Mouse (Mus musculus) retina, postnatal 1 day (tissue): ENCODE results near the gene Alyref.
A peak's percentile ranks its signal among the peaks of the same experiment; 100 is the strongest.
"Not testable (repeated sequence)": the region's sequence is repeated elsewhere in the genome, so short reads cannot be mapped to it uniquely, and the experiment has no call there.

Source experiments
- DNase-seq: peaks from one replicate; pipeline ENCODE4 v3.0.0-alpha.2; 2012

The Alyref gene

DNA sequence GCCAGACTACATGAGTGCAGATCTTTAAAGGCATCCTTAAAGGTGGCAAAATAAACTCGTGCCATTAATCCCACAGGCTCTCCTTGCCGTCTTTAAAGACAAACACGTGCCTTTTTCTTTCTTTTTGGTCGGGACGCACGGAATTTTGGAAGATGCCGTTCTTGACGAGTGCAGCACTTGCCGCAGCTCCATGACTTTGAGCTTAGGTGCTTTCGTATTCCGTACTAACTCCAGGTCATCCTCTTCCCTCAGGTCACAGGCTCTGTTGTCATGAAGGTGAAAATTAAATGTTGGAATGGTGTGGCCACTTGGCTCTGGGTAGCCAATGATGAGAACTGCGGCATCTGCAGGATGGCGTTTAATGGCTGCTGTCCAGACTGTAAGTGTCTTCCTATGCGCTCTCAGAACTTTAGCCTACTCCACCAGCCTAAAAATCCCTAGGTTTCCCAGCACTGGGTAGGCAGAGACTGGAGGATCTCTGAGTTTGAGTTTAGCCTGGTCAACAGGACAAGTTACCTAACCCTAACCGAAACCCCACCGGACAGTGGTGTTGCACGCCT lies 905 bp upstream of the Alyref start:
- DNase-seq: no peak

DNA sequence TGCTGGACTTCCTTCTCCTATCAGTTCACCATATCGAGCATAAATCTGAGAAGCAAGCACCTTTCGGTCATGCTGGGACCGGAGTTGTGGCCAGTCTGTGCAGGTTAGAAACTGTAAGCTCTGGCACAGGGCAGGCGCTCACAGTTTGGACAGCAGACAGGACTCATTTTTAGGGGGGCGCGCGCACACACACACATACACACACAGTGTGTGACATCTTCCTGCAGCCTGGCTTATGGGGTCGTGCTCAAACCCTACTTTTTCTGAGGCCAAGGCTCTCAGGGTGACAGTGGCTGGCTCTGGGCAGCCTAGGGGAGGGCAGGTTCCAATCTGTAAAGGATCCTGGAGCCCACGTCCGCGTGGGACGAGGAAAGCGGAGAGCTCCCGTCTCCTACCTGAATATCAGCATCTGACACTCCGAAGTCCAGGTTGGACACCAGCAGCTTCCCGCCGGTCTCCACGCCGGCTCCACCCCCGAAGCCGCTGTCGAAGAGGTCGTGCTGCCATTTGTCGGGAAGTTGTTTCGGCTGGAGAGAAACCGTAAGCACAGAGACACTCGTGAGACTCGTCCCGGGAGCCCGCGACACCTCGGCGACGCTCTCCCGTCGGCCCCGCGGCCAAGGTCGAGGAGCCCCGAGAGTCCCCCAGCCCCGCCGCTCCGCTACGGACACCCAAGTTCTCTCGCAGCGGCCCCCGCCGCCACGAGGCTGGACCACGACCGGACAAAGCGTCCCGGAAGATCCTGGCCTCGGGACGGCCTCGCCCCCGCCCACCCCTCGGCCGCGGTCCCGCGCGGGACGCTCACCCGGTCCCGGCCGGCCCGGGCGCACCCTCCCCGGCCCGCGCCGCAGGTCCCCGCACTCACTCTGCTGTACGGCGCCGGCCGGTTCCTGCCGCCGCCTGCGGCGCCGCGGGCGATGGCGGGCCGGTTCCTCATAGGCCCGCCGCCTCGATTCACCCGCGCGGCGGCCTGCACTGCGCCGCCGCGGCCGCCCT lies 627 bp downstream of the Alyref start:
- no peak for DNase-seq

DNA sequence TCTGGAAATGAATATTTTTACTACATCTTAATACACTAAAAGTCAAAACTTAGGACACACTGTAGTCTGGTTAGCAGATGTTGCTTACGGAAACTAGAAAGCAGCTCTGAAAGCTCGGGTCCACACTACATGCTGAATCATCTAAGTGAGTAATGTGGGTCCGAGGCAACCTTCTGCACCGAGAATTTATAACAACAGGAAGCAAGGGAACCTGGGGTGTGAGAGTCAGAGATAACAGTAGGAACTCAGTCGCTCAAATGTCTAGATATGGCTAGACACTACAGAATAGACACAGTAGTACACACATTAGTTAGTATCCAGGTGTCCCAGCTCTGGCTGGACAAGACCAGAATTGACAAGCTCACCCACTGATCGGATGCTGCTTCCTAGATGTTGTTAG lies 9.6 kb downstream of the Alyref start:
- DNase-seq: no peak

DNA sequence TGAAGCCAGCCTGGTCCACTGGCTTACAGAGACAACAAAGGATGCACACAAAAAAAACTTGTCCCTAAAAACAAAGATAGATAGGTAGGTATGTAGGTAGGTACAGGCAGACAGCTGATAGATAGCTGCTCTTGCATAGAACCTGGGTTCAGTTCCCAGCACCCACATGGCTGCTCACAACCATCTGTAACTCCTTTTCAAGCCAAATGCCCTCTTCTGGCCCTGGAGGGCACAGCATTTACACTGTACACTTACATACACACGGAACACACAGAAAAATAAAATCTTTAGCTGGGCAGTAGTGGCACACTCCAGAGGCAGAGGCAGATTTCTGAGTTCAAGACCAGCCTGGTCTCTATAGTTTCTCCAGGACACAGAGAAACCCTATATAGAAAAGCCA lies 14.2 kb downstream of the Alyref start:
- DNase-seq: no peak

DNA sequence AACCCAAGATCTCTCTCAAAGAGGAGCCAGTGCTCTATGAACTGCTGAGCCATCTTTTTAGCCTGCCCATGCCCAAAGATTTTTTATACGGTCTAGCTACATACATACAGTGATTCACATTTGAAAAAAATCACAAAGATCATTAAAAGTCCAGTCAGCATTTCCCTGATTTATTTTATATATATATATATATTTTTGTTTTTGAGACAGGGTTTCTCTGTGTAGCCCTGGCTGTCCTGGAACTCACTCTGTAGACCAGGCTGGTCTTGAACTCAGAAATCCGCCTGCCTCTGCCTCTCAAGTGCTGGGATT lies 15.2 kb downstream of the Alyref start:
- not testable (repeated sequence) for DNase-seq

DNA sequence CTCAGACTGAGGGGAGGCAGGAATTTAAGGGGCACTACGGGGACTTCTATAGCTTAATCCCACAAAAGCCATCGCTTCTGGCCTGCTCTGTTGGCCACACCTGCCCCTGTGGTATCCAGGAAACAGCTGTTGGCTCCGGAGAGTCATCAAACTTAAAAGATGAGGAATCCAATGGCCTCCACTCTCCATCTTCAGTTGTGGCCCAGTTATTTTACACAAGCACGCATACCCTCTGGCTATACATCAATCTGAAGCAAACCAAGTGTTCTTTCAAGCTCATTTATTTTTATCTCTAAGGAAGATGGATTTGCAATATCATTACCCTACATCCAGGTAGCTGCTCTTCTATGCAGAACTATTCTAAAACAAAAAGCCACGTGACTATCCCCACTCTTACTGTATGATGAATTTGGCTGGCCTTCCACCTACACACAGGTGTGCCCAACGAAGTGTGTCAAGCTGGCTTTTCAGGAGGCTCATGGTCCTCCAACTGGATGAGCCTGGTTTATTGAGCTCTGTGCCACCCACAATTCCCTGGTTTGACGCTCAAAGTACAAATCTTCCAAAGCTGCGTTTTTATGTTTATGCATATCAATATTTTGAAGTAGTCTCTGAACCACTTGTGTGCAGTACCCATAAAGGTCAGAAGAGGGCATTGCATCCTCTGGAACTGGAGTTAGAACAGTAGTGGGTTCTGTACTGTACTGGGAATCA lies 15.7 kb downstream of the Alyref start:
- peak; percentile 48 for DNase-seq

DNA sequence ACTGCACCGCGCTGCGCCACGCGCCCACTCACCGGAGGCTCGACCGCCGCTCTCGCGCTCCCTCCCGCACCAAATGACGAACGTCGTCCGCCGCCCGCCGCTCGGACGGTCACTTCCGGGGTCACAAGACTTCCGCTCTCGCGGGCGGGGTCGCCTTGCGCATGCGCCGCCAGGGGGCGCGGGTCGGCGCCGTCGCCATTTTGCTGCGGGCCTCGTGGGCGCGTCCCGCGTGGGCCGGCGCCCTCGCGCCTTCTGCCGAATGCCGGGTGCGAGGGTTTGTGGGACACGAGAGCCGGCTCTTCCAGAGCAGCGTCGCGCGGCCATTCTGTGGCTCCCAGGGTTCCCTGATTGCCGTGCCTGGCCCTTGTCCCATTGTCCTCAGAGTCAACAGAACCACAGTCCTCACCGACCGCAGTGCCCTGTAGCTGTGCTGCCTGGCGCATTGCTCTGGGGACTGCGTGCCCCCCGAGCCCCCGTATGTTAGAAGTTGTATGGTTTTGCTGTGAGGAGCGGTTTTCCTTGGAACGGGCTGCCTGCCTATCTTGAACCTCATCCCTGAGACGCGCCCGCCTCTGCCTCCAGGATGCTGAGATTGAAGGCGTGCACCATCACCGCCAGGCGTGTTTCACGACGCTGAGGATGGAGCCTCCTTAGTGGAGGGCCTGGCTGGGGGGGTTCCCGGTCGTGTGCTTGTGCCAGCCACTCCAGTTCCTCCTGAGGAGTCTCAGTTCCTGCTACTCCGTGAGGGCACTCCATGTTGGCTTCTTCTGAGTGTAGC lies 16.5 kb downstream of the Alyref start, which contains the start of gene Arhgdia:
Gene Arhgdia, minus strand, starts transcription at position 135 of the 778 bp plus-strand sequence.
- DNase-seq: peak; percentile 94

DNA sequence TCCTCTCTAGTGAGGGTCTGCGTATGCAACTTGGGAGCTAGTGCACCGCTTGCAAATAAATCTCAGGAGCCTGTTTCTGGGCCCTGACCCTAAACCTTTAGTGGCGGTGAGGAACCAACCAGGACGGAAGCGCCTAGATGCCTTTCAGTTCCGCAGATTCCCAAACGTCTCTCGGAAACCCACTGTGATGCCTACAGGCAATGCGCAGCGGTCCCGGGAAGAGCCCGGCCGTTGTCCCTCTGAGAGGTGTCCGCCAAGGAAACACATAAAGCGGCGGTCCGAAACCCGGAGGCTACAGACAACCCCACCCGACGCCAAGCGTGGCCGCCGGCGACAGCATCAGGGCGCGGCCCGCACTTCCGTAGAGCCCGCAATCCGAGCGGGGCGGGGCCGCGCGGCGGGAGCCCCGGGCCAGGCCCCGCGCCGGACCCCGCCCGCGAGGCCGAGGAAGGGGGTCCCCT lies 17.3 kb downstream of the Alyref start:
- peak; percentile 45 for DNase-seq

DNA sequence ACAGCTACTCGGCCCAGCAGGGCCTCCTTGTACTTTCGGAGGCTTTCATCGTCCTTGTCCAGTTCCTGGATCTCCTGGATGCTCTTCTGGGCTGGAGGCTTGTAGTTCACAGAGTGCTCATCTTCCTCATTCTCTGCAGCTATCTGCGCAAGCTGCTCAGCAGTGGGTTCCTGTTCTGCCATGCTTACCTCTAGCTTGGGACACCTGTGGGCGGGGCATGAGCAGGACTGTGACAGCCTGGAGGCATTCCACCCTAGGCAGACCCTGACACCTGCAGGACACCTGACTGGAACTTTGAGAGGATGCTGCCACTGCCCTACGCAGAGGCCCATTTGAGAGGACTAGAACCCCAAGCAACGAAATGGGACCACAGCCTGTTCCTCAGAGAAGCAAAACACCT lies 18.0 kb downstream of the Alyref start:
- DNase-seq: no peak

DNA sequence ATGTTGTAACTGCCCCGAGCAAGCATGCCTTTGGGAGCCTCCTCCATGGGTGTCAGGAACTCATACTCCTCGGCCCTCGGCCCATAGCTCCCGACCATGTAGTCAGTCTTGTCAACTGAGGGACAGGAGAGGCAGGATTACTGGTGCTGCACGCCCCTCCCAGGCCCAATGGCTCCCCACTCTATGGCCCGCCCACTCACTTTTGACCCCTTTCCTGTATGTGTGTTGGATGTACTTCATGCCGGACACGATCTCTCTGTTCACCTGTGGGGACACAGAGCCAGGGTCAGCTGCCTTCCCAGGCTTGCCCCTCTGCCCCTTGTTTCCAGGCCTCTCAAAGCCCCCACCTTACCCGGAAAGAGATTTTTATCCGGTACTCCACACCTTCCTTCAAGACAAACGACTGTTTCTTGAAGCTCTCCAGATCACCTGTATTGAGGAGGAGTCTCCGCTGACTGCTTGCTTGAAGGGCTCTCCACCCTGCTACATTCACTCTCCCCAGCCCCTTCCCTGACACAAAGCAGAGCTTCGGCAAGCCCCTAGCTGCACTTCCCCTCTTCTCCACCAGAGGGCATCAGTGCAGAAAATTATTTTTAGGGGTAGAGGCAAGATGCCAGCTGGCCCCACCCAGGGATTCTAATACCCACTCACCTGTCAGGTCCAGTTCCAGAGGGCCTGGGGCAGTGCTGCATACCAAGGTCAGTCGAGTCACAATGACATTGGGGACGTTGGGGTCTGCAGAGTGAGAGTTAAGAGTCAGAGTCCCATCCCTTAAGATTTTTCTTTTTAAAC lies 18.7 kb downstream of the Alyref start:
- DNase-seq: peak; percentile 84

DNA sequence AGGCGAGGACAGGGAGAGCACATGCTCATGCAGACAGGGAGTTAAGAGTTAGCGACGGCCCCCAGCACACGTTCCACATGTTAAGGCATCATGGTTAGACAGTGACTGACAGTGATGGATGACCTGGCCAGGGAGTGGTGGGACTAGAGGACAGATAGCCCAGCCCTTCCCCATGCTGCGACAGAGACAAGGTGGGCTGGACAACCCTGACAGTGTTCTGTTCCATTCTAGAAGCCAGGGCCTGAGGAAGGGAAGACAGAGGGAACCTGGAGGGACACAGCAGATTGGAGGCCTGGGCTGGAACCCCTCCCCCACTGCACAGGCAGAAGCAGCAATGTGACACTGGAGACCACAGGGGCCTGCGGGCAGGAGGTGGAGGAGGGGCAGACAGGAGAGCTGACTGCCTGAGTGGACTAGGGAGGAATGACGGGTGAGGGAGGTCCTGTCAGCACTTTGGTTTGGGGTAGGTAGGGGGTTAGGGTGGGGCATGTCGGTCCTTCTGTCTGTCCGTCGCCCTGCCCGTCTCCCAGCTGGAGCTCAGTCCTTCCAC lies 19.4 kb downstream of the Alyref start:
- no peak for DNase-seq

DNA sequence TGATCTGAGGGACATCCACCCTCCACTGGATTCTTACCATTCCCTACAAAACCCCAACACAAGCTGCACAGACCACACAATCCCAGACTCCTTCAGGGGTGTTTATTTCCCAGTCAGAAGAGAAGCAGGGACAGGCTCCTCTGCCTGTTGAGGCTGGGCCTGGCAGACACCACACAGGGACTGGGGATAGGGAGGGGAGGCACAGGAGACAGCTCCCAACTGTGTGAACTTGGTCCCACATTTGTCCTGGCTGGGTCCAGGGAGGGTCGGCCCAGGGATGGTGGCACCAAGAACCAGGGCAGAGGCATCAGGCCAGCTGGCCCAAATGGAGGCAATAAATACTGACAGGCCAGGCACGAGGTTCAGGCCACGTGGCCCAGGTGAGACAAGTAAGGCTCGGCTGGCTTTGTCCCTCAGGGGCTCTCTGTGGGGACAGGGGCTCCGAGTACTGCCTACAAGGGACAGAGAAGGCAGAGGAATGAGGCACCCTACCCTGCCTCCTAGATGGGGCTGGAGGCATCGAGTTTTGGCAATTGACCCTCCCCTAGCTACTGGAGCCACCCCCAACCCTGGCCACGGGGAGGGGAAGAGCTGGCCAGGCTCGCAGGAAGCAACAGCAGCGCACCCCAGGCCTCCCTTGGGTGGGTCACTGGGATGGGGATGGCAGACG lies 20.0 kb downstream of the Alyref start:
- no peak for DNase-seq

DNA sequence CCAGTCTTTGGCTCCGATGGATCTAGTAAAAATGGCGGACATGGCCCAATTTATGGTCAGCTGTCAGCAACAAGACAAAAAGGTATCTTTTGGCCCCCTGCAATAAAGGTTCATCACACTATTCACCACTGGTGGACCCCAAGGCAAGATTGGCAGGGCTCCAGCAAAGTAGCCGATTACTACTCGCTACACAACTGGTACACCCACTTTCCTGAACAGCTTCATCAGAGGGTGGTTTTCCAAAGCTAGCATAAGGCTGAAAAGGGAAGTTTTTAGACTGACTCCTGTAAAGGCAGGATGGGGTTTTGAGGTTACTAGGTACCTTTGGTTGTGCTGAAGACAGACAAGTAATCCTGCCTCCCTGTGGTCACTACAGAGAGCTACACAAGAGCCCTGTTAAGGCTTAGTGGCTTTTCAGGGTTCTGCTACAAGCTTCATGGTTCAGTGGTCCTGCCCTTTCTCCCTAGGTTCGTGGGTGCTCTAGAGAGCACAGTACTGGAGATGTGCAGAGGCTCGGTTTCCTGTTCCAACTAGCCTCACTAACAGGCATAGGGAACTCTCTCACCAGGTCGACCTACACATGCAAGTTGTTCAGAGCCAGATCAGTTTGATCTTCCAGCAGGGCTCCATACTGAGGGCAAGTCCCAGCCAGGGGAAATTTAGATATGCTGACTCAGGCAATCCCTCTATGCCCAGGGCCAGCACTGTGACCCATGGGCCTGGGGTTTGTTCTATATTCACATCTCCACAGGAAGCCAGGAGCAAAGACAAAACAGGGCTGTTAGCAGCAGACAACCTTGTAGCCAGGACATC lies 20.7 kb downstream of the Alyref start:
- peak; percentile 24 for DNase-seq

DNA sequence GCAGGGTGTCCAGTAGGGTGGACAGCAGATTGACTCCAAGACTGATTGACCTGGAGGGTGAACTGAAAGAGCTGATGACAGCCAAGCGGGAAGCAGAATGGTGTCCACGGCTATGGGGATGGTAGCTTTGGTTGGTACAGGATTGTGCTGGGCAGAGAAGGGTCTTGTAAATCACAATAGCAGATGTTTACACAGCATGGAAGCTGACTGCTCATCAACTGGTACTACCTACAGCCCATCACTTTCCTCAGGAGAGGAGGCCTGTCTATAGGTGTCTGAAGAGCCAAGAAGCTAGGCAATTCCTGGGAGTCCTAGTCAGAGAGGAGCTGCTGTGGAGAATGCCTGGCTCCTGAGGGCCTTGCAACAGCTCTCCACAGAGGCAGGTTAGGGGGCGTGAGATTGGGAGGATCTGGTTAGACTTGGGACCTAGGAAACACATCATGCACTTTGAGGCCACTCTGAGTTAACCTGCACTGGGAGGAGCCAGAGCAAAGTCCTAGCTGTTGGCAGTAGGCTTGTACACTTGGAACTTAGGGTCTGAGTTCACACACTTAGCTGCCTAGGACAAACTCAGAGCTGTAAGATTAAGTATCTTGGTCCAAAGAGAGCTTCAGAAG lies 21.7 kb downstream of the Alyref start:
- DNase-seq: no peak

DNA sequence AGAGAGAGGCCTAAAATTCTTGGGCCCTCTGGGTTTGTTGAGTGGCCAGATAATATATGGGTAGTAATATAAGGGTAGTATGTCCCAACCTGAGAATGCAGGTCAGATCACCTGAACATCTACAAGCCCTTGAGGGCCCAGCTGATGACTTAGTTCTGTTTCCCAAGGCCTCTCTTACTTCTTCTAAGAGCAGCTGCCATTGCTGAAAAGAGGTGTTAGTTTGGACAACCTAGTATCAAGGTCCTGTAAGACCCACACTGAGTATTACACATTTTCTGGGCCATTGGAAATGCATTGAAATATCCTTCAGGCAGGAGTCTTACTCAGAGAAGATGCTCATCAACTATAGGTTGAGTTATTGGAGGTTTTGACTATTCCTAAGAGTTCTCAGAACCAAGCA lies 22.2 kb downstream of the Alyref start:
- DNase-seq: no peak

DNA sequence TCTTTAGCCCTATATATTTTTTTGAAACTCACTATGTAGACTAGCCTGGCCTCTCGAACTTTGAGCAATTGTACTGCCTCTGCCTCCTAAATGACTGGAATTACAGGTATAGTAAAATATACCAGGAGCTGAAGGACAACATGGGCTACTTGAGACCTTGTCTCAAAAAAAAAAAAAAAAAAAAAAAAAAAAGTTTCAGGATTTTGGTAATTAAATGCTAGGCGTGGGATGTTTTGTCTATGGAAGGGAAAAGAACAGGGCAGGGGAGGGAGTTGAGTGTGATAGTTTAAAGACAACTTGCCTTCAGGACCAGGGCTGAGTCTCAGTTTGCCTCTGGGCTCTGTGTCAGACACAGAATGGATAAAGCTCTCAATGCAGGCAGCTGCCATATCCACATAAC lies 23.1 kb downstream of the Alyref start:
- DNase-seq: no peak

DNA sequence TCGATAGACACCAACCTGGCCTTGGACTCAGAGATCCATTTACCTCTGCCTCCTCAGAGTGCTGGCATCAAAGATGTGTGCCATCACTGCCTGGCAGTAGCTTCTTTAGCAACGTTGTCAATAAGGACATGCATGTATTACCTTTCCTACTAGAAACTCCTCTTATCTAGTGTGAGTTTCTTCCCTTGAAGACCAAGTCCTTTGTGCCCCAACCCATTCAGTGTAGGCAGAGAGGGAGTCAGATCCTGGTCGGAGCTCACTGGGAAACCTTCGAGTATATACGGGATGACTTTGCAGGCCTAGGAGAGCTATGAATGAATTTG lies 23.9 kb downstream of the Alyref start:
- DNase-seq: no peak

DNA sequence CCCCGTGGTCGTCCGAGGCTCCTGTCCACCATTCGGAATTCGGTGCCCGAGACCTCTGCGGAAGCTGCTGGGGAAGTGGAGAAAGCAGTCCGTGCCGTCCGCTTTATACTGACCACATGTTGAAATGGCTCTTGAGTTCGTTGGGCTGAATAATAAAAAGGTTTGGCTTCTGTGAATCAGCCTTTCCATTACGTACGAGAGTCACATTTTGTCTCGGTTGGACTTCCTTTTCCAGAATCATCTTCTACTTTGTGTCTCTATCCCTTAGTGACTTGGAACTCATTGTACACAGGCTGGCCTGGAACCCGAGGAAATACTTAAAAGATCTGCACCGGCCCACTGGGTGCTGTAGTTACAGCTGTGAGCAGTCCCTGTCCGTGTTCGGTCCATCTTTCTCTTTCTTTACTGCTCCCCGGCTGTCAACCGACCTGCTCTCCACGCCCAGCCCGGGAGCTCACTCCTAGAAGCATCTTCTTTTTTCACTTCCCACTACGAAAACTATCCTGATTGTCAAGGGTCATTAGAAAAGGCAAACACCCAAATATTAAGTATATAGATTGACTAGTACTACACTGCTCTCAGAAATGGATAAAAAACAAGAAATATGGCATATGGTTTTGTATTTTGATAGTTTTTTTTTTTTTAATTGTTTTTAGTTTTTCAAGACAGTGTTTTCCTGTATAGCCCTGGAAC lies 24.4 kb downstream of the Alyref start:
- DNase-seq: no peak
